Mouse (Mus musculus) B cell, adult 2 months (primary cell): Measurements from ENCODE around the gene Trpm7.
A peak's percentile ranks its signal among the peaks of the same experiment; 100 is the strongest.
"Not testable (repeated sequence)": the region's sequence is repeated elsewhere in the genome, so short reads cannot be mapped to it uniquely, and the experiment has no call there.

Experiments
- DNase-seq, 2 experiments: peaks; one replicate each; pipeline ENCODE4 v3.0.0; 2022

Trpm7 gene

GRCm38 (mm10) chr2:126875871-126876796 is at the start of gene Trpm7:
Trpm7 (minus strand) TSS chr2:126876230.
- DNase-seq, result peak; percentile 91 to 93

DNA sequence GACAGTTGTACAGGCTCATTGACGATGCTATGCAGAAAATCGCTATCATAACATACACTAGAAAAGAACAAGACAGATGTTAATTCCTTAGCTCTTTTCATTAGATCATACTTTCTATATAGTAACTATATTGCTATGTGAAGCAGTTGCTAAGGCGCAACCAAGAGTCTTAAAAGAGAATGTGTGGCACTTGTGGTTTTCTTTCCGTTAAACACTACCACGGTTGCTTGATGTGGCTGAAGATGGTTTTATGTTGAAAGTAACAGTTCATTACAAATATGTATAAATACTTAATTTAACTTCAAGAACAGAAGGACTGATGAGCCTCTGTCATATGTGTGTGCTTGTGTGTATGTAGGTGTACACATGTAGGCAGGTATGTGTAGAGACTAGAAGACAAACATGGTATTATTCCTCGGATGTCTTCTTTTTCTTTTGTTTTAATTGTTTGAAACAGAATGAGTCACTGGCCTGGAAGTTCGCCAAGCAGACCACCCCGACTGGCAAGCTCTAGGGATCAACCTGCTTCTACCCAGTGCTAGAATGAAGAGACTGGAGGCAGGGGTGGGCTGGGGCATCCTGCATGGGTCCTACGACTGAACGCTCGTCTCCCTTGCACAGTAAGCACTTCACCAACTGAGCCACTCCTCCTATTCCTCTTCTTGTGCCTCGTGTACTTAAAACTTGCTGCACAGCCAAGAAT is 44.5 kb upstream of the Trpm7 start:
- DNase-seq, result no peak

DNA sequence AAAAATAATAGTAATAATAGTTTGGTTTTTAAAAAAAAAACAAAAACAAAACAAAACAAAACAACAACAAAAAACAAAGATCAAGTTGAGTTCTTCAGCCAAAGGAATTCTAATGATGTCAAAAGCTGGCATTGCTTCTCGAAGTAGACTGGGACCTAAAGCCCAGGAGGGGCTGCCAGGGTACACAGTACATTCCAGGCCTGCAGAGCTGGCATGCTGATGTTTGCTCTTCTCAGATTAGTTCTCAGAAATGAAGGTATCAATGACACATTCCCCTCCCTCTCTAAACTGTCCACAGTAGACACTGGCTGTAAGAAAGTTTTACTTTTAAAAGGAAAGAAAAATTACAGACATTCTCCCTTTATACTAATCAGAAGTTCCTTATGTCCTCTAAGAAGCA is 40.2 kb upstream of the Trpm7 start:
- DNase-seq, result no peak

DNA sequence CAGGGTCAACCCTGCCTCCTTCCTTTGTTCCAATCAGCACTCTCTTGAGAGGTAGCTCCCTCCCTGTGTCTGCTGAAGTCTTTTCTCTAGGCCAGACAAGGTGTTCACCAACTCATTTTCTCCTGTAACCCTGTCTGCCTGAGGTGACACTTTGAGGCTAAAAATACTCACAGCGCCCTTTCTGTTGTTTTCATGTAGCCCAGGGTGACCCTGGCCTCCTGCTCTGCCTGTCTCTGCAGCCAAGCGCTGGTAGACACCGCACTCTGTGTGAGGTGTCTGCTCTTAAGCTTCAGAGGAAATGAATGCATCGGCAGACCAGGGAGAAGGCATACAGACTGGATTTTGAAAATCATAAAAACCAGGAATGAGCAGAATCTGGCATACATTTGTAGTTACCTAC is 38.1 kb upstream of the Trpm7 start:
- no peak for DNase-seq

- peak; percentile 4 to 24 for DNase-seq
These were observed 28.1 kb upstream of the Trpm7 start for GRCm38 (mm10) chr2:126904162-126904561.

- DNase-seq, result no peak
These were observed 21.5 kb upstream of the Trpm7 start for GRCm38 (mm10) chr2:126897511-126897910.

DNA sequence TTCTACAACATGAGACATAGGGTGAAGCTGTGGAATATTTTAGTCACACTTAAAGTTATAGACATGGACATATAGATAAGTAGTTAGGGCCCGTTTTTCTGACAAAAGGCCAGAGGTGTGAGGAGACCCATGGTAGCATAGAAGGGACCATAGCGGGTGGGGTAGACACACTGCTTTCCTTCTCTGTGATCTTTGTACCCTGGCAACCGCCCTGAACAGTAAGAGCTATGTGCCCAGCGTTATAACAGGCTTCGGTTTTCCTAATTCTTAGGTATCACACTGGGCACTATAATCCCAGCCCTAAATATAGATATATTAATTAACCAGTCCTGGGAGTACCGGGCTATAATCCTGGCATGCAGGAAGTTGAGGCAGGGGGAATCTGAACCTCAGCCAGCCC is 20.9 kb upstream of the Trpm7 start:
- DNase-seq, result no peak

GRCm38 (mm10) chr2:126894245-126894644 is 18.2 kb upstream of the Trpm7 start:
- DNase-seq, result no peak

- DNase-seq, result no peak
These were observed 16.3 kb upstream of the Trpm7 start for GRCm38 (mm10) chr2:126892316-126892715.

DNA sequence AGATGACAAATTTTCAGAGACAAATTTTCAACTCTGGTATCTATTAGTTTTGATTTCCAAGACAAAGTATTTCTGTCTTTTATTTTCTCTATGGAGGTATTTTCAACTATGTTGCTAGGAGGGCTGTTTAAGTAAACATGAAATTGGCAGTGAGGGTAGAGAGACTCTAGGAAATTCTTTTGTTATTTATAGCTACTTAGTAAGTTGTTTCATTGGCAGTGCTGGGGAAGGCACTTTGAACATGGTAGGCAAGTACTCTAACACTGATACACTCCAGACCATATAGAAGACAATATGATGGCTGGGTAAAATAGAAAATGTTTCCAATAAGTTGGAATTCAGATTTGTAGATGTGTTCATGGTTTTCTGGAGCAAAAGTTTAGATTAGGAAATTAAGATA is 15.7 kb upstream of the Trpm7 start:
- DNase-seq, result no peak

DNA sequence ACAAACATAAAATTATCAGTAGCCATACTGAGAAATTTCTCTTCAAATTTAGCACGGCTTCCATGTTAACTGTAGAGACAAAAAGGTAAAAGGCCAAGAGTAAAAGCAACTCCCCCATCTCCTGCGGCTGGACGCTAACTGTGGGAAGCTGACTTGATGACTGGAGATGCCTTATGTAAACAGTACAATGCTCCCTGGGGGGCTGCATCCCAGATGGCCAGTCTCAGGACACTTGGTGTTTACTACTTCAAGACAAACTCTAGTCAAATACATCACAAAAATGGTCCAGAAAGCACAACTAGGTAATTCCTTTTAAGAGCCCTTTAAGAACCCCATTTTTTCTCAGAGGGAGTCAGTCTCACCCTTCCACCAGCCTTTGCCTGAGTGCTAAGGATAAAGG is 11.1 kb upstream of the Trpm7 start:
- no peak for DNase-seq

GRCm38 (mm10) chr2:126885871-126886270 is 9.8 kb upstream of the Trpm7 start:
- no peak for DNase-seq

- not testable (repeated sequence) for DNase-seq
These were observed 6.7 kb upstream of the Trpm7 start for GRCm38 (mm10) chr2:126882711-126883110.

- no peak for DNase-seq
These were observed 2.0 kb upstream of the Trpm7 start for GRCm38 (mm10) chr2:126877991-126878390.

DNA sequence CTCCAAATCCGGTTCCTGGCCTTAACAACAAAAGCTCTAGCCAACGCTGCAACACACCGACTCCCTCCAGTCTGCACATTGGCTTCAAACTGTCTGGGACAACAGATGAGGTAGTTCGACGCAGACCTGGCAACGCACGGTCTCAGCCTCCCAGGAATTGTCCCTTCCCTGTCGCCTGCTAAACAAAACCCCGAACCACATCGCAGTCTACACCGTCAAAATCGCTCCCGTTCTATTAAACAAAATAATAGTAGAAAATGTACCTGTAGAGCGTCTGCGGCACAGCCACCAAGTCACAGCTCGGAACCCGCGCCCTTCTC is 554 bp downstream of the Trpm7 start:
- peak; percentile 42 to 47 for DNase-seq

DNA sequence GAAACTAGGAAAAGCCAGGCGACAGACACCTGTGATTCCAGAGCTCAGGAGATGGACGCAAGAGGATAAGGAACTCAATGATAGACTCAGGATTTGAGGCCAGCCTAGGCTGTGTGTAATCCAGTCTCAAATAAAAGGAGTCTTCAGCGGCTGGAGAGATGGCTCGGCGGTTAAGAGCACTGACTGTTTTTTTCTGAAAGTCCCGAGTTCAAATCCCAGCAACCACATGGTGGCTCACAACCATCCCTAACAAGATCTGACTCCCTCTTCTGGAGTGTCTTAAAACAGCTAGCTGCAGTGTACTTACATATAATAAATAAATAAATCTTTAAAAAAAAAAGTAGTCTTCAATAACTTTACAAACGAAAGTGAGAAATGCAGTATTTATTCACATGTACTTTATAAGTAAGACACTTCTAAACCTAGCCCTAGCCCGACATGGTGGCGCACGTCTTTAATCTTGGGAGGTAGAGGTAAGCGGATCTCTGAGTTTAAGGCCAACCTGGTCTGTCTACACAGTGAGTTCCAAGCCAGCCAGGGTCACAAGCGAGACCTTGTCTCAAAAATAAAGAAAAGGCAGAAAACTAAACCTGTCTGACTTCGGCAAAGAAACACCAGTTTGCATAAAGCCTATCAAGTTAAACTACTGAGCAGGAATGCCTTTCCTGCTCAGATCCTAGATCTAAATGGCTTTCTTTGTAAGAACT is 1.1 kb downstream of the Trpm7 start:
- DNase-seq, result peak; percentile 23 to 36

GRCm38 (mm10) chr2:126866301-126866700 is 9.7 kb downstream of the Trpm7 start:
- DNase-seq, result no peak

- no peak for DNase-seq
These were observed 10.4 kb downstream of the Trpm7 start for GRCm38 (mm10) chr2:126865501-126866199.

DNA sequence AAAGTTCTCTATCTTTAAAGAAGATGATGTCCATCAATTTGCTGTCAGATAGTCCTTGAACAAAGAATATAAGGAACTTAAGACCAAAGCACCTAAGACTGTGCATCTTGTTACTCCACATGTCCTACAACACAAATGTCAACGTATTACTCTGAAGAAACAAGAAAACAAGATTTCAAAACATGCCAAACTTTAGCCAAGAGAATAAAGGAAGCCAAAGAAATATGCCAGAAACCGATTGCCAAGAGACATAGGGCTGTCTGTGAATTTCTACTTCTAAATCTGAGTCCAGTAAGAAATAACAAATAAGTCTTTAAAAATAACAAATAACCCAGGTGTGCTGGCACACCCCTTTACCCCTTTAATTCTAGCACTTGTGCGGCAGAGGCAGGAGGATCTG is 11.0 kb downstream of the Trpm7 start:
- DNase-seq, result no peak

- DNase-seq, result no peak
These were observed 31.3 kb downstream of the Trpm7 start for GRCm38 (mm10) chr2:126844751-126845150.

DNA sequence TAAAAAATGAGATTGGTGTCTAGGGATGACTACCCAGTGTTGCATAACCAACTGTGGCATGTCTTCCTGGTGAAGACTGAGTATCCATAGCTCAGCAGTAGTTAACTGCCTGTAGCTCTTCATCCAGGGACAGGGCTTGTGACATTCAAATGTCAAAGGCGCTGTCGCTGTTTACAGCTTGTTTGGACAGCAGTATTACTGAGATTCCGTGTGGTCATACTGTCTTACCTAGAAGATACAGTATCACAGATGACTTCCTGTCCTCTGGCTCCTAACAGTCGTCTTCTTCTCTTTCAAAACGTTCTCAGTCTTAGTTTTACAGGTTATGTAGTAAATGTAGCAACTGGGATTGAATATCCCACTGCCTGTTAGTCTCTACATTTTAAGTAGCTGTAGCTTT is 37.2 kb downstream of the Trpm7 start:
- DNase-seq, result no peak

- DNase-seq, result no peak
These were observed 58.6 kb downstream of the Trpm7 start for GRCm38 (mm10) chr2:126817414-126817813.
